Mouse (Mus musculus): Measurements from ENCODE around the gene Dppa3.

- no peak for TF ChIP-seq CHD1 (IDR thresholded peaks at IDR 0.05; ENCODE audit: low read depth, low read length)
- no peak for TF ChIP-seq ZNF384 (IDR thresholded peaks at IDR 0.05; ENCODE audit: low read depth, low read length)
- TF ChIP-seq NRF1 (IDR thresholded peaks at IDR 0.05; ENCODE audit: insufficient read depth, low read depth, low read length, poor library complexity, severe bottlenecking) = peak; percentile 40; the same call in 1 of the 2 replicates
- TF ChIP-seq CTCF (IDR thresholded peaks at IDR 0.05 in 2 of 3, conservative IDR thresholded peaks at IDR 0.05 in 1 of 3; ENCODE audit: control insufficient read depth in 1 of 3, insufficient read depth in 1 of 3, low read depth in 2 of 3, low read length in 3 of 3, poor library complexity in 1 of 3, severe bottlenecking in 1 of 3) = 0 out of 6 replicates have a peak, but pooled peaks of 1 of the 3 experiments have one; percentile 19
- TF ChIP-seq TCF12 (IDR thresholded peaks at IDR 0.05; ENCODE audit: low read depth, low read length) = no peak; the same call in 1 of the 2 replicates
- no peak for TF ChIP-seq MAX (IDR thresholded peaks at IDR 0.05; ENCODE audit: low read length)
Observed at GRCm38 (mm10) chr6:122609771-122610170, 16.4 kb upstream of the Dppa3 start, which contains the start of gene Gdf3.
